Mouse (Mus musculus) embryo, embryonic 10 days (tissue): Measurements from ENCODE around the gene Cyp21a1.
"Not testable (repeated sequence)": the region's sequence is repeated elsewhere in the genome, so short reads cannot be mapped to it uniquely, and the experiment has no call there.

Experiments used
- DNase-seq: peaks from one replicate; pipeline ENCODE4 v3.0.0-alpha.2; 2015; ENCODE audit warnings: low spot score

Cyp21a1 gene

DNA sequence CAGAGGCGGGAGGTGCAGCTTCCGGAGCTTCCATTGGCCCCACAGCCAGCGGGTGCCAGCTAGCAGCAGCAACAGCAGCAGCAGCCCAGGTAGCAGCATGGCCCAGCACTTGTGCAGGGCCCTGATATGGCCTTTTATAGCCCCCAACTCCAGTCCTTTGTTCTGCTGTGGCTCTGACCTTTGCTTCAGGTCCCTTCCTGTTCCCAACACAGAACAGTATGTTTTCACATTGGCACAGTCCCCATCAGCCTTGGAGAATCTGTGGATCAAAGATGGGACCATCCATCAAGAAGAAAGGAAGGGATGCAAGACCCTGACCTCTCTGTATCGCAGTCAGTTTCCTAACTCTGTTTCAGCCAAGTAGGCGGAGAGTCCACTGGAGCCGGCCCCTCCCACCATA lies at the start of gene Cyp21a1:
Cyp21a1 (minus strand) TSS at position 261 of the 400 bp plus-strand sequence.
- DNase-seq = not testable (repeated sequence)

DNA sequence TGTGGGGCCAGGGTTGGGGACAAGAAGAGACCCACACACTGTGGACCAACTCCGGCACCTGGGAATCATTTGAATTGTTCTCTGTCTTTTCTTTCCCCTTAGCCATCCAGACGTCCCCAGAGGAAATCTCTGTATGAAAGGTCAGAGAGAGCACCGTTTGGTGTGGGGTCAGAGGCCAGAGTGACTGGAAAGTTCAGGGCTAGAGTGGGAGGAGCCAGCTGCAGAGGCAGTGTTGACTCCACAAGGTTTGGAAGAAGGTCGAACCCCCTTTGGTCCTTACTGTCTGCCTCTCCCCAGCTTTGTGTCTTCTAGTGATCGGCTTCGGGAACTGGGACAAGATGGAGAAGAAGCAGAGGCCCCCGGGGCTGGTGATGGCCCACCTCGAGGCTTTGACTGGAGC lies 49.1 kb upstream of the Cyp21a1 start:
- DNase-seq = no peak

GRCm38 (mm10) chr17:34850517-34851125 lies 46.3 kb upstream of the Cyp21a1 start:
- no peak for DNase-seq

GRCm38 (mm10) chr17:34849722-34850516 lies 45.6 kb upstream of the Cyp21a1 start, which contains the start of the genes Skiv2l and Nelfe:
Gene Skiv2l, minus strand, starts transcription at chr17:34850210.
Gene Nelfe, plus strand, starts transcription at chr17:34850391.
- DNase-seq = peak; percentile 98

DNA sequence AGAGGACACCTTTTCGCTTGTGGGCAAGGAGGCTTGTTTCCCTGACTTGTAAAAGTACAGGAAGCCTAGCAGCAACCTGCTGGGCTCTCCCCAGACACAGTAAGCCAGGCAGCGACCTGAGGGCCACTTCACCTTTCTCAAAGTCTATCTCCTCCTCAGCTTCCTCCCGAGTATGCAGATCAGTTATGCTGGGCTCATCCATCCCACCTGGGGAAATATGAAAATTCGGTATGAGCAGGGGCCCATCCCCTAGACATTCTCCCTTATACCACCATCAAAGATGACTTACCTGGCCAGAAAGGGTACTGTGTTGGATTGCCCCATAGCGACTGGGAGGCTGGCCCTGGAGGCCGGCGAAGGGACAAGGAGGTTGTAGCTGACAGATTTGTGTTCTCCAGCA lies 43.3 kb upstream of the Cyp21a1 start:
- DNase-seq = no peak

DNA sequence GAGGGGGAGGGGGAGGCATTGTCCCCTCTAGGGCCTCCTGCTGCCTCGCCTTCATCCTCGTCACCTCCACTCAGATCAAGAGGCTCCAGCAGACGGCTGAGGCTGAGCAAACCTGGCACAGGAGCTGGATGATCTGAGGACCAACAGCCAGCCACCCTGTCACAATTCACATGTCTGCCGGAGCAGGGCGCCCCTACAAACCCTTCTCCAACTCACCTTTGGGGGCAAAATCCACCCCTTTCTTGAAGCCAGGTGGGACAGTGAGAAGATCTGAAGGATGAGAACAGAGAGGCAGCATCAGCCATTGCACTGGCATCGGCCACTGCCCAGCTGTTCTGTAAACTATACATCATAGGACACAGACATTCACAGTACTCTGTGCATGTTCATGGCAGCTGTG lies 42.8 kb upstream of the Cyp21a1 start:
- DNase-seq = no peak

DNA sequence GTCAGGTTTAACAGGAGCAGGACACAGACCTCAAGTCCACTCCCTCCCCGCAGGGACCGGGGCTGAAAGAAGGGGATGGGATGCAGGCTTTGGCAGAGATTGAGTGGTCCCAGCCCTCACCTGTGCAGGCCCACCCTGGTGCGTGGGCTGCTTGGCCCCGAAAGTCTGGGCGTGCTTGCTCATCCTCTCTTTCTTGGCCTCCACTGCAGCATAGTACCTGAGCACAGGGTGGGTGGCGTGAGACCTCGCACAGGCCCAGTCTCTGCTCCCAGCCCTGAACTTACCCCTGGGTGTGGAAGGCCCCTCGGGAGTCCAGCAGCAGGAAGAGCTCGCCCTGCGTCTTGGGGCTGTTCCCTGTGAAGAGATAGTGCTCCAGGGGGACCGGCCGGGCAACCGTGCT lies 40.5 kb upstream of the Cyp21a1 start:
- DNase-seq = no peak

GRCm38 (mm10) chr17:34840736-34841307 lies 36.5 kb upstream of the Cyp21a1 start:
- DNase-seq = no peak

- no peak for DNase-seq
These were observed 34.4 kb upstream of the Cyp21a1 start for GRCm38 (mm10) chr17:34838785-34839184.

GRCm38 (mm10) chr17:34837464-34838324 lies 33.3 kb upstream of the Cyp21a1 start:
- DNase-seq = no peak

DNA sequence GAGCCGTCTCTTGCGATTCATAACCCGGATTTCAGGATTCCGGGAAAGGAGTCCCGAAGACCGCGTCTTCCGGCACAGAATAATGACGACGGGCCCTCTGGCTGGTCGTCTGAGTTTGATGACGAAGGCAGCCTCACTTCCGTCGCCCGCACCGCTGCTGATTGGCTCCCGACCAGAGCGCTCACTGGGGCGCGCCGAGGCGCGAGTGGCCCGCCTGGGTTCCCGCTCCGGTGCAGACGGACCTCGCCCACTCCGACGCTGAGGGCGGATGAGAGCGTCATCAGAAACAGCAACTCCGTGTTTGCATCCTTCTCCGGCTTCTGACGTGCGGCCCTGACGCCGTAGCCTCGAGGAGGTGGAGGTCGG lies 32.5 kb upstream of the Cyp21a1 start, which contains the start of the genes Stk19 and Dxo:
Stk19 (minus strand) TSS at position 90 of the 366 bp plus-strand sequence.
Dxo (plus strand) TSS at position 164 of the 366 bp plus-strand sequence.
- DNase-seq = peak; percentile 98

- DNase-seq = peak; percentile 85
These were observed 31.9 kb upstream of the Cyp21a1 start for GRCm38 (mm10) chr17:34836155-34836855.

- not testable (repeated sequence) for DNase-seq
These were observed 26.4 kb upstream of the Cyp21a1 start for GRCm38 (mm10) chr17:34830776-34831175.

- no peak for DNase-seq
These were observed 10.5 kb upstream of the Cyp21a1 start for GRCm38 (mm10) chr17:34814818-34815370.

DNA sequence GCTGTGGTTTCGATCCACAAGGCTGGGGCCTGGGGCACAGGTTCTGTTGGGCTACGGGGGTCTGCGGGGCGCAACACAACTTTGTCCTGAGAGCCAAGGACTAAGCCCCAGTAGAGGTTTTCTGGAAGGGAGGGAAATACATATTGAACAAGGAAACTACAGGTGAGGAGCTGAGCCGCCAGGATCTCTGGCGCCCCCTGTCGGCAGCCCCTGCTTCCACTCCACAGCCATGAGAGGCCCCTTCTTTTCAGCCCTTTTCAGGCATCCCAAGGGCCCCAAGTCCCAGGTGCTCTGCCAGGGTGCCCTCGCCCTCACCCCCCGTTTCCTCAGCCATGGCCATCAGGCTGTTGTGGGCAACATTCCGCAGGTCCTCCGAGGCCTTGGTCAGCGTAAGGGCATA lies 9.4 kb upstream of the Cyp21a1 start:
- not testable (repeated sequence) for DNase-seq

DNA sequence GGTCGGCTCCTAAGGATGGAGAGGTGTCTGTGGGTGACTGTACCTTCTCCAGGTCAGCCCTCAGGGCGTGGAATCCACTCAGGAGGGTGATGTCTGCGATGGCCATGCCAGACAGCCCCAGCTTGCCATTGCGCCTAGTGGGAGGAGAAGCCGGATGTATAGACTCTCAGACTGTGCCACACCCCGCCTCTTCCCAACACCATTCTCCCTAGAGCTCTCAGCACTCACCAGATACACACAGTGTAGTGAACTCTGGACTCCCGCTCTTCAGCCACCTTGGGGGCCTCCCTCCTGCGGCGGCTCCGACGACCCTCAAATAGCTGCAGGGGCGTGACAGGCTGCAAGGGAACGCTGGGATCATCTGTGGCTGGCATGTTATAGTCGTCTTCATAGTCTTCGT lies 6.9 kb upstream of the Cyp21a1 start:
- no peak for DNase-seq

GRCm38 (mm10) chr17:34810811-34811210 lies 6.5 kb upstream of the Cyp21a1 start:
- DNase-seq = not testable (repeated sequence)

DNA sequence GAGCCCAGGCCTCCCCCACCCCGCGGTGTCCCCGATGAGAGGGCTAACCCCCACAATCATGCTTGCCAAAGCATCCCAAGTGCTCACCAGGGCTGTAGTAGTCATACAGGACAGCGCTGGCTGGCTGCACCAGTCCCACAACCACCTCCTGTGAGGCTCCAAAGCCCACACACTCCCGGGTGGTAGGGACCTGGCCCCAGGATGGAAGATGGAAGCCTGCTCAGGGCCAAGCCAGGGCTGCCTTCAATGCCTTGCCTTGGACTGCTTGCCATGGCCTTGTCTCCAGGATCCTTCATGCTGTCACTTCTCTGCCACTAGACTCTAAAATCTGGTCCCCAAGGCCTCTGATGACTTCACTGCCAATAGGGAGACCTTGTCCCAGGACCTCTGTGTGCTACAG lies 6.0 kb upstream of the Cyp21a1 start:
- not testable (repeated sequence) for DNase-seq

DNA sequence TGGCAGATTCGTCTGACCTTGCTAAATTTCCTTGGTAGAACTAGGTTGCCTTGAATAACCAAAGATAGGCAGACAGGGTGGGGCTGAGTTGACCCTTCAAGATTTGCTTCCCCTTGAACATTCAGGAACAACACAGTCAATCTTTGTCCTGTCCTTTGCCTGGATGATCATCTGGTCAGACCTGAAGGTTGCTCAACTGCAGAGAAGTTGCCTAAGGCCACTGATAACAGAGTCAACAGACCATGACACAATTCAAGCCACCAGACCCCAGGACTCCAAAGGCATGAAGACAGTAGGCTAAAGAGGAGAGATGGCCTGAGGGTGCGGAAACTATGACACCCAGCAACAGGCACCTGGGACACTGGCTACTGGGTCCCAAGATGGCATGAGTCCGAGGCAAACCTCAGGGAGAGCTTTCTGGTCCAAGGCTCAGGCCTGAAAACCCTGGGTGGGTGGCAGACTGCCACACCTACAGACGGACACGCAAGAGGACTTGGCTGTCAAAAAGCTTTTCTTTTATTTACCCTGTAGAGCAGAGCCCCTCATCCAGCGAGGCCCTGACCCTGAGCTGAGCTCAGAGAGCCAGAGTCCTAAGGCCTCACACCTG lies 4.3 kb upstream of the Cyp21a1 start:
- no peak for DNase-seq

- DNase-seq = no peak
These were observed 2.8 kb upstream of the Cyp21a1 start for GRCm38 (mm10) chr17:34807176-34807575.
